Mouse (Mus musculus) liver, embryonic 12.5 days (tissue): ENCODE measurements around the gene Opcml. TPM values are rescaled to one million over a fixed set of nuclear protein-coding genes. Genes with fewer than 3 reads are reported as not detected.

Source experiments
- ATAC-seq: fragments of 200-750 bp; cut with Nextera tagmentation; 2 replicates; pipeline ENCODE4 v1.8.0; 2017; ENCODE audit warnings: moderate number of reproducible peaks, mild to moderate bottlenecking, moderate library complexity
- H3K27ac ChIP-seq: fragments of 300-500 bp; sonication (generic); 2 replicates; pipeline ENCODE4 v1.5.1; 2016; ENCODE audit warnings: mild to moderate bottlenecking
- H3K27me3 ChIP-seq: fragments of 300-500 bp; sonication (generic); replicated peaks from 2 replicates; pipeline ENCODE4 v1.6.1; 2016; ENCODE audit warnings: mild to moderate bottlenecking, moderate library complexity
- H3K36me3 ChIP-seq: fragments of 300-500 bp; sonication (generic); 2 replicates; pipeline ENCODE4 v1.6.1; 2016; ENCODE audit warnings: mild to moderate bottlenecking, moderate library complexity
- H3K4me1 ChIP-seq: fragments of 300-500 bp; sonication (generic); 2 replicates; pipeline ENCODE4 v1.6.1; 2016
- H3K4me2 ChIP-seq: fragments of 300-500 bp; sonication (generic); 2 replicates; pipeline ENCODE4 v1.6.1; 2016; ENCODE audit warnings: mild to moderate bottlenecking, moderate library complexity
- H3K4me3 ChIP-seq: fragments of 300-500 bp; sonication (generic); 2 replicates; pipeline ENCODE4 v1.5.1; 2016; ENCODE audit warnings: mild to moderate bottlenecking, moderate library complexity
- H3K9ac ChIP-seq: fragments of 300-500 bp; sonication (generic); 2 replicates; pipeline ENCODE4 v1.6.1; 2016; ENCODE audit warnings: mild to moderate bottlenecking, moderate library complexity
- H3K9me3 ChIP-seq: fragments of 300-500 bp; sonication (generic); replicated peaks from 2 replicates; pipeline ENCODE4 v1.6.1; 2016; ENCODE audit warnings: mild to moderate bottlenecking, moderate library complexity
- WGBS: fragments of 180-500 bp; shearing (Covaris S2); methylation state at CpG from one replicate; pipeline ENCODE4 v1.1.7; 2016; ENCODE audit not compliant: insufficient replicate concordance; 5-methylcytosine and 5-hydroxymethylcytosine counted together
- polyA plus RNA-seq: library from polyadenylated mRNA; unstranded; fragments of >200 nt; fragmentation: Nextera tagmentation; extraction: Ambion mirVana; gene quantifications from 2 replicates; pipeline ENCODE4 v1.2.1, GENCODE M21; 2016

Opcml gene
- polyA plus RNA-seq, 1 experiment from 2014 or later = 0.23 TPM

DNA sequence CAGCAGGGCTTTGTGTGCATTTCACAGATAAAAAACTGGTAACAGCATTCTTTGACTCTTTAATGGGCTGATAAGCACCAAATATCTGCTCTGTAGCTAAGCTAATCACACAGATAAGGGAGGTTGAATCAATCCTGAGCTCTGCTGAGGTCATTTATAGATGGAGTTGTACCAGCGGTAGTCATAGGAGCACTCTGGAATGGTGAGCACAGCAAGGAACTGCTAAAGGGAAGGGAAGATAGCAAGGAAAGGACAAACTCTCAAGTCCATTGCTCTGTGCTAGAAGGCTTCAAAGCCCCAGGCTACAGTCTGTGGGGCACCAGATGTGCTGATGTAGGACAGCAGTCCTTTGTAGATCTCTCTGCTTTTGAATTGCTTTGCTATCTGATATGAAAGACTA is 529.2 kb downstream of the Opcml start:
- Histone ChIP-seq H3K4me2 (no peak overlapping the region), H3K27ac (no peak overlapping the region), H3K36me3 (no peaks in the 10 kb centered on the region), H3K9me3 (no peaks in the 10 kb centered on the region), H3K4me3 (no peak overlapping the region), H3K9ac (no peak overlapping the region), H3K4me1 (no peaks in the 10 kb centered on the region), H3K27me3 (no peaks in the 10 kb centered on the region)
- WGBS = 24% methylated on average over 1 of the region's 1 CpGs
- no peak for ATAC-seq

DNA sequence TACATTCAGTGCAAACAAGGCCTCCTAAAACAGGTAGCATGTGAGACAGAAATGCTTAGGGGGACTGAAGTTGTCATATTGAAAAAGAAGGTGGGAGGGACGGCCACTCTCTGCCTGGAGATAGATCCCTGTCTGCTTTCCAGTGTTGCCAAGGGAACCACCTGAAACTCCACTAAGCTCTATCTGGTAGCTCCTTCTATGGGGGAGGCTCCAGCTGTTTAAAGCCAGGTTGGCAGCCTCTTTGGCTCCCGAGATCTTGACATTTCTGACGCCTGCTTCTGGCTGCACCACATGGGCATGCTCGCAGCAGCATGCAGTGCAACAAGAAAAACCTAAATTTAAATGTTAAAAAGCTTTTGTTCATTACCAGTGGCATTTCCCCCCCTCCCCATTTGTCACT is 537.4 kb downstream of the Opcml start:
- Histone ChIP-seq H3K9ac (no peak overlapping the region), H3K4me3 (no peak overlapping the region), H3K27ac (no peak overlapping the region), H3K4me1 (no peaks in the 10 kb centered on the region), H3K36me3 (no peaks in the 10 kb centered on the region), H3K4me2 (no peak overlapping the region), H3K9me3 (no peaks in the 10 kb centered on the region), H3K27me3 (no peaks in the 10 kb centered on the region)
- 57% methylated on average over 4 of the region's 4 CpGs for WGBS
- no peak for ATAC-seq

DNA sequence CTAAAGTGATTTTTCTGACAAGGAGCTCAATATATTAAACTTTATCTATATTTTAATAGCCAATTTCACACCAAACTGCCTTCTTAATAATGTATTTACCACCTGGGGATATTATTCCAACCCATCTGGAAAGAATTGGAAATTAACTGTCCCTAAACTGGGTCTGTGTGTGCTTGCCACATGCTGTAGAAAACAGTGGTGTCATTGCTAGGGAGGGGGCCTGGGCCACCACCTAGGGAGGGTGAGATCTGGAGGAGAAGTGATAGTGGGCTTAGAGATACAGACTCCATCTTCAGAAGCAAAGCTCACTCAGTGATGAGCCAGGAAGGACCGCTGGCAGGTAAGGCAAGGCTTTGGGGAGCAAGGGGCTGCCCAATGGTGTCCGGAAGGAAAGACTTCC is 537.9 kb downstream of the Opcml start:
- Histone ChIP-seq H3K4me1 (no peaks in the 10 kb centered on the region), H3K36me3 (no peaks in the 10 kb centered on the region), H3K4me2 (no peak overlapping the region), H3K27me3 (no peaks in the 10 kb centered on the region), H3K4me3 (no peak overlapping the region), H3K9me3 (no peaks in the 10 kb centered on the region), H3K27ac (no peak overlapping the region), H3K9ac (no peak overlapping the region)
- 74% methylated on average over 2 of the region's 2 CpGs for WGBS
- no peak for ATAC-seq

DNA sequence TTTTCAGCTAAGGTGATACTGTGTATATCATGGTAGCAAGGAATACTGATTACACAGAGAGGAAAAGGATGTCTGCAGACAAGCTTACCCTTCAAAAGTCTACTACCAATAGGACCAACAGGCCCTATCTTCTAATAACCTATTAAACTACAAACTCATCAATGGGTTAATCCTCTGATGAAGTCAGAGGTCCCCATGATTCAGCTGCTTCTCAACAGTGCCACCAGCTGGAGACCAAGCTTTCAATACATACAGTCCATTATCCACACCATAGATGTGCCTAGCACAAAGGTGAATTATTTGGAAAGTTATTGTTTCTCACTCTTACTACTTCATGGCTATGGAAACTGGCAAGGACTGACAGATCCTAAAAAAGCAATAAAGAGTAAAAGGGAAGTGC is 538.9 kb downstream of the Opcml start:
- no peaks in the 10 kb centered on the region for H3K4me1 ChIP-seq
- no peak overlapping the region for H3K9ac ChIP-seq
- no peak for ATAC-seq
- H3K27me3 ChIP-seq = no peaks in the 10 kb centered on the region
- no peaks in the 10 kb centered on the region for H3K36me3 ChIP-seq
- H3K9me3 ChIP-seq = no peaks in the 10 kb centered on the region
- no peak overlapping the region for H3K27ac ChIP-seq
- H3K4me3 ChIP-seq = no peak overlapping the region
- no peak overlapping the region for H3K4me2 ChIP-seq

DNA sequence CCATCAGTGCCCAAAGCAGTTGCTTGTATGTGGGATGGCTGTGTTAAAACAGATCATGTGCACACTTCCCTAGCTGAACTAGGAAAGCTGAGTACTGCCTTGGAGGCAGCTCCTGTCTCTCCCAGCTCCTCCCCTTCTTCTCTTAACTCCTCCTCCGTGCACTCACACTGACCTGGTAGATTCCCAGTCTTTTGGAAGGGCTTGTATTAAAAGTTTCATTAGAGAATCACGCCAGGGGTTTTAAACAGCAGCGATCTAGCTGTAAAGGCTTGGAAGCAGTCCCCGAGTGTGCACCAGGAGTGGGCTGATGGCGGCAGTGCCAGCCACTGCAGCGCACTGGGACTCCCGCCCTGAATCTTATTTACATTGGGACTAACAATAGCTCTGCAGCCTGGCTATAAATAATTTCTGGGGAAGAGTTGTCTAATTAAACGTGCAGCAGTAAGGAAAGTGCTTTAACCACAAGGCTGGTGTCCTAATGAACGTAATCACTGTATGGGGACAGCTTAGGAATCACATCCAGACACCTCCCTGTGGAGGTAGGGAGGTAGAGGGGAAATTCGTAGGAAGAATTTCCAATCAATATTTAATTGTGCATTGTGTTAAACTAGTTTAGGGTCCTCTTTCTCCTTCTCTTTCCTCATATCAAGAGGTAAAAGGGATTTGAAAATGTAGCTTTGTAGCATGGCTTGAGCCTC is 546.1 kb downstream of the Opcml start:
- Histone ChIP-seq H3K9me3 (no peaks in the 10 kb centered on the region), H3K4me1 (no peaks in the 10 kb centered on the region), H3K9ac (no peak overlapping the region), H3K4me2 (no peak overlapping the region), H3K27ac (no peak overlapping the region), H3K36me3 (no peaks in the 10 kb centered on the region), H3K4me3 (no peak overlapping the region), H3K27me3 (no peaks in the 10 kb centered on the region)
- 46% methylated on average over 10 of the region's 10 CpGs for WGBS
- ATAC-seq = no peak

DNA sequence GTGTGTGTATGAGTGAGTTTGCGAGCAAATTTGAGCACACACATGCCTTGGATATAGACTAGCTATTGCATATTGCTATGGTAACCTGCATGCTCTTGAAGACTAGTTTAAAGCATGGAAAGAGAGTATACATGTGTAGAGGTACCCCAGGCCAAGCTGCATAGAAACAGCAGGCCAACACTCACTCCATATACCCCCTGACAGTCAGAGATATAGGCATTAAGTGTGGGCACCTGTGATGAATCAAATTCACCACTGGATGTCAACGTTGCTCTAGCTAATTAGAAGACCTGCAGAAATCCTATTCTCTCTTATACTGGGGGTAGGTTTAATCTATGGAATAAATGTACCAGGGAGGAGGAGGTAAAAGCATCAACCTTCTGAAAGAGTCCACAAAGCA is 547.3 kb downstream of the Opcml start:
- H3K4me1 ChIP-seq = no peaks in the 10 kb centered on the region
- no peak for ATAC-seq
- no peak overlapping the region for H3K4me3 ChIP-seq
- no peaks in the 10 kb centered on the region for H3K9me3 ChIP-seq
- H3K27me3 ChIP-seq = no peaks in the 10 kb centered on the region
- WGBS = 43% methylated on average over 2 of the region's 2 CpGs
- H3K36me3 ChIP-seq = no peaks in the 10 kb centered on the region
- H3K9ac ChIP-seq = no peak overlapping the region
- H3K4me2 ChIP-seq = no peak overlapping the region
- H3K27ac ChIP-seq = no peak overlapping the region

DNA sequence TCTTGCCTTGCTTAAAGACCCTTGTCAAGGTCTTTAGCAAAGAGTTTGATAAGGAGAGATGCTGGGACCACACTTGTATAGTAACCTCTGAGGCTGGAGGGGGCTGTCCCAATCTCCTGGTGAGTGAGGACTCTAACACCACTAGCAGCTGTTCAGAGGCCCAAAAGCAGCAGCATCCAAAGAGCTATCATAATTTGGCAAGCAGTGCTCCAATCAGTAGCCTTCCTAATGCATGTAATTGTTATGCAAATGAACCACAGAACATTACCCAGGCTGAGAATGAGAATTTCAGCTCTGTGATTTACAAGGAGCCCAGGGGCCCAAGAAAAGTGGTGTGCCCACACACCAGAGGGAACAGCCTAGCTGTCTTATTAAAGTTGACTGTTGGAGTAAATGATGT is 564.4 kb downstream of the Opcml start:
- ATAC-seq = no peak
- no peaks in the 10 kb centered on the region for H3K9me3 ChIP-seq
- no peak overlapping the region for H3K27ac ChIP-seq
- no peak overlapping the region for H3K9ac ChIP-seq
- H3K4me2 ChIP-seq = no peak overlapping the region
- H3K4me3 ChIP-seq = no peak overlapping the region
- no peaks in the 10 kb centered on the region for H3K36me3 ChIP-seq
- H3K27me3 ChIP-seq = no peaks in the 10 kb centered on the region
- H3K4me1 ChIP-seq = no peaks in the 10 kb centered on the region

DNA sequence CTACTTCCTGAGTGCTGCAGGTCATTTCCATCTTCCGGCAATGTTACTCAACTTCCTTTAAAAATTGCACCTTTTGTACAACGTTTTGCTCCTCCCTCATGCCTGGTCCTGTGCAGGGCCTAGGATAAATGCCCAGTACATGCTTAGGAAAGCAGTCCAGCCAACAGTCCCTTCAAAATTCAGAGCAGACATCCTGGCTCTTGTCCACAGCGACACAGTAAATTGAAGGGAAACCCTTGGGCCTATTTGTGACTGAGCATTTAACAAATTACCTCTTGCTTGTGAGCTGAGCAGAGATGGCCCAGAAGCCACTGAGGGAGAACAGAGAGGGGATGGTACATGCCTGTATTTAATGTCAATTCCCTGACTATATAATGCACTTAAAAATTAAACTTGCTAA is 567.4 kb downstream of the Opcml start:
- H3K9me3 ChIP-seq = no peaks in the 10 kb centered on the region
- H3K9ac ChIP-seq = no peak overlapping the region
- H3K4me1 ChIP-seq = no peaks in the 10 kb centered on the region
- no peaks in the 10 kb centered on the region for H3K36me3 ChIP-seq
- no peak overlapping the region for H3K27ac ChIP-seq
- H3K4me3 ChIP-seq = no peak overlapping the region
- 59% methylated on average over 3 of the region's 3 CpGs for WGBS
- no peak overlapping the region for H3K4me2 ChIP-seq
- no peak for ATAC-seq
- H3K27me3 ChIP-seq = no peaks in the 10 kb centered on the region

DNA sequence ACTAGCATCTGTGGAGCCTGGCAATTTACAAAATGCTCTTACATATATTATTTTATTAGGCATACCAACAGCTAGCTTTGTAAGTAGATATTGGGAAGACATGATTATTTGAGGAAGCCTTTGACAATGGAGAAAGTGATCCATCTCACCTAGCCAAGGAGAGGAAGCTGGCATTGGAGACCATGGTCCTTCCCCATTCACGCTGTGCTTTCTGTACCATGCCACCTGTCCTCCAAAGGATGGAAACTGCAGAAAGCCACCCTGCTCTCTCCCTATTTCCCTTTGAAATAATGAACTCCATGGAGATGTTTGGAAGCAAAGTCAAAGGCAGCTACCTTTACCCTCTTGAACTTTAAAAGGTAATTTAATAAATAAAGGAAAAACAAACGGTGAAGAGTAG is 570.1 kb downstream of the Opcml start:
- Histone ChIP-seq H3K27ac (no peak overlapping the region), H3K4me3 (no peak overlapping the region), H3K36me3 (no peaks in the 10 kb centered on the region), H3K4me2 (no peak overlapping the region), H3K4me1 (no peaks in the 10 kb centered on the region), H3K27me3 (no peaks in the 10 kb centered on the region), H3K9ac (no peak overlapping the region), H3K9me3 (no peaks in the 10 kb centered on the region)
- ATAC-seq = no peak
- 62% methylated on average over 2 of the region's 2 CpGs for WGBS

DNA sequence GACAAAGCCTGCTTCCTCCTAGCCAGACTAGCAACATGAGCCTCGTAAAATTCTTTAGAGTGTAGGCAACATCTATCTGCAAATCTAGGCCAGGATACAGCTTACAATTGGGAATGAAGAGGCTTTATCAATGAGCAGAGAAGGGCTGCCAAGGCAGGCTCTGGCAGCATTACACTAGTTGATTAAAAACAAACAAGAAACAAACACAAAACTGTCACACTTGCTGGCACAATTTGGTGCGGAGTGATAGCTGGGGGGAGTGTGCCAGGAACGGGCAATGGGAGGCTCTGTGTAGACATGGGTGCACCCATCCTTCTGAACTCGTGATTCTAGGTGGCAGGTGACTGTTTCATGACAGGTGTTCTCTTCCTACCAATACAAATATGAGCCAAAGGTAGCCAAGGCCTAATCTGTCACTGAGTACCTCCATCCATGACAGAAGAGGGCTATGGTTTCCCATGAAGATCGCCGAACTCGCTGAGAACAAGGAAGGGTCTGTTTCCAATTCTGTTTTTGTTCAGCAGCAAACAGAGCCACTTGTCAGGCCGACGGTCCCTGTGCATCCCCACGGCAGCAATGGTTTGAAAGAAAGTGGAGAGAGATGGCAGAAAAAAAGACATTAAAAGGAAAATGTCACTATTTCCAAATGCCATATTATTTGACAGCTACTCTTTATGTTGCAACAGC is 574.0 kb downstream of the Opcml start:
- H3K9ac ChIP-seq = no peak overlapping the region
- 68% methylated on average over 10 of the region's 10 CpGs for WGBS

DNA sequence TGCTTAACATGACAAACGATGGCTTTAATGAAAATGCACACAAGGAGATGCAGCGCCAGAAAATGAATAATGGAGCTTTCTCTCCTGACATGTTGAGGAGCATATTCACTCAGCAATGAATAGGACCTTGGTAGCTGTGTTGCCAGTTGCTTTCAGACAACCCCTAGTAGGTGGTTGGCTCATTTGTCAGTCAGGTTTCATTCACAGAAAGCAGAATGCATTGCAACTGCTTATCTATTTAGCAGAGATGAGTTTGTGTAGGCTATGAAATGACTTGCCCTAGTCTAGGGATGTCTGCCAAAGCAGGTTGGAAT is 574.5 kb downstream of the Opcml start:
- Histone ChIP-seq H3K27me3 (no peaks in the 10 kb centered on the region), H3K36me3 (no peaks in the 10 kb centered on the region), H3K27ac (no peak overlapping the region), H3K9ac (no peak overlapping the region), H3K9me3 (no peaks in the 10 kb centered on the region), H3K4me1 (no peaks in the 10 kb centered on the region), H3K4me2 (no peak overlapping the region), H3K4me3 (no peak overlapping the region)
- ATAC-seq = no peak
- WGBS = 79% methylated on average over 2 of the region's 2 CpGs

More for the DNA sequence above, 574.0 kb downstream of the Opcml start:
- H3K4me3 ChIP-seq = no peak overlapping the region
- H3K9me3 ChIP-seq = no peaks in the 10 kb centered on the region
- H3K4me2 ChIP-seq = no peak overlapping the region
- no peaks in the 10 kb centered on the region for H3K27me3 ChIP-seq
- H3K27ac ChIP-seq = no peak overlapping the region
- H3K36me3 ChIP-seq = no peaks in the 10 kb centered on the region
- no peak for ATAC-seq
- no peaks in the 10 kb centered on the region for H3K4me1 ChIP-seq

DNA sequence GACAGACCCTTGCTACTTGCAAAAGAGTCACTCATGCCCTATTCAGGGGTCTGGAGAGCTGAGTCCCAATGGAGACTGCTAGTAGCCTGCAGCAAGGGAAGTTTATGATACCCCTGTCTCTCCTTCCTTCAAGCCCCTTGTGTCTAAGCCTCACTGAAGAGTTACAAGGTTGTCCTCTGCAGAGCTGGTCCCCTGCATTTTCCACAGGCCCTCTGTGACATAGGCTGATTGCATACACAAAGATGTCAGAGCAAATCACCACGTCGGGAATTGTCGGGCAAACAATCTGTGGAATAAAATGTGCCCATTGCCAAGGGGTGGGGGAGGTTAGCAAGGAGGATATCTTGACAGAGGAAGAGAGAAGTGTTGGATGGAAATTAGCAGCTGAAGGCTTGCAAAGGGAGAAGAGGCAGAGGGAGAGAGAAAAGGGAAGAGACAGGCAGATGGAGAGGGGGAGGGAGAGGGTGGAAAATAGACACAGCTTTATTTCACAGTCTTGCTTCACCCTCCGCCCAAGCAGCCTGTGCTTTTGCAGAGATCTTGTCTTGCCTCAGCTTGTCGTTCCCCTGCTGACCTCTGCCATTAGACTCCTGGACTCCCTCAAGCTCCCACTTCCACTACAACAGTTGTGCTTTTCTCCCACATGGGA is 596.1 kb downstream of the Opcml start:
- Histone ChIP-seq H3K4me3 (no peak overlapping the region), H3K4me2 (no peak overlapping the region), H3K9ac (no peak overlapping the region), H3K36me3 (no peaks in the 10 kb centered on the region), H3K27ac (no peak overlapping the region), H3K9me3 (no peaks in the 10 kb centered on the region), H3K4me1 (no peaks in the 10 kb centered on the region), H3K27me3 (no peaks in the 10 kb centered on the region)
- WGBS = 54% methylated on average over 5 of the region's 5 CpGs
- ATAC-seq = no peak

DNA sequence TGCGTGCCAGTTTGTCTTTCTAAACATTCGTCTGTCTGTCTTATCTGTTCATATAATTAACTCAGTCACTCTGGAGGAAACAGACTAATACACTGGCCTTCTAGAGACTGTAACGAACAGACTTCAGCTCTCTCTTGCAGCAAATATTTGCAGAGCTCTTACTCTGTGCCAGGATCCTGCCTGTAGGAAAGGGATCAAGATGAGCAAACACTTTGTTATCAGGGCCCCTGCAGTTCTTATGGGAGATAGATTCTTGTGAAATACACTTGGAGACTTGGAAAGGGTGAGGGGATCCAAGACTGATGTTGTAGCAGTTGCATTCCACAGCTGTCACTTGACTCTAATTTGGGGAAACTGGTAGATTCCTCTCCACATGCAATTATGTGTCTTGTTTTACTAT is 604.6 kb downstream of the Opcml start:
- ATAC-seq = no peak
- Histone ChIP-seq H3K4me3 (no peak overlapping the region), H3K36me3 (no peaks in the 10 kb centered on the region), H3K9me3 (no peaks in the 10 kb centered on the region), H3K4me2 (no peak overlapping the region), H3K4me1 (no peaks in the 10 kb centered on the region), H3K27me3 (no peaks in the 10 kb centered on the region), H3K27ac (no peak overlapping the region), H3K9ac (no peak overlapping the region)
- 10% methylated on average over 3 of the region's 3 CpGs for WGBS
